21 mouse cellular contexts compared by ENCODE assay signal in the genomic region with DNA sequence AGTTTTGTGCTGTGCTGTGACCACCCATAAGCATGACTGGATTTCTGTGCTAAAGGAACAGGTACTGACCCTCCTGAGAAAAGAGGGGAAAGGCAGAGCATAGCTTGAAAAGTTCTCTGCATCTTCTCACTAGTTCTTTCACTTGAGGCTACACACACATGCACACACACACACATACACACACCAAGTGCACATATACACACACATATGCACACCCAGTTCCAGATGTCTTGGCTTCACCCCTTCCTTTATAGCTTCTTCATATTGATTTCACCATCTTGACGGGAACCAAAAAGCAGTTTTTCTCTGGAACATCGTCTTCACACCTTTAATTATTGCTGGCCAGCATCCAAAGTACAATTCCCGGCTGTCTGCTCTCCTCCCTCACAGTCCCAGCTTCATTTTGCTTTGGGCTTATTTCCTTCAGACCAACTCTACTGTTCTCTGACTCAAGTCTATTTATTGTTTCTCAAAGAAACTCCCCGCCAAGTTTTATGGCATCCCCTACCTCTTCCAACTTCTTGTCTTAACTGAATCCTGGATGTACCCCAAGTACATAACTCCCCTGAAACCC.
DNase-seq lines count a peak whose midpoint lies in the region; ATAC-seq and TF ChIP-seq lines count a peak whose summit lies in the region.
"Had no signal": no experiment of that assay in that cellular context is flagged by ENCODE, and none has a peak within 500 bp of the region (broad histone marks: within the 10 kb centered on the region; RNA-seq: fewer than 3 reads in every experiment).

No protein-coding gene starts in this region.

- H3K4me2 ChIP-seq in limb, embryonic 15.5 days = no peak overlapping the region
- no peak overlapping the region for H3K4me2 ChIP-seq in neural tube, embryonic 15.5 days
- H3K4me2 ChIP-seq: embryonic facial prominence, embryonic 13.5 days; forebrain, embryonic 12.5 days; liver, embryonic 12.5 days; midbrain, embryonic 15.5 days had no signal

- H3K4me1 ChIP-seq in limb, embryonic 15.5 days = no peaks in the 10 kb centered on the region; the same call in 1 of the 2 replicates
- H3K4me1 ChIP-seq in neural tube, embryonic 15.5 days = no peaks in the 10 kb centered on the region
- H3K4me1 ChIP-seq: embryonic facial prominence, embryonic 13.5 days; forebrain, embryonic 12.5 days; heart, embryonic 10.5 days; liver, embryonic 12.5 days; midbrain, embryonic 15.5 days had no signal

- no peak overlapping the region for H3K4me3 ChIP-seq in left cerebral cortex, adult 2 months
- H3K4me3 ChIP-seq in limb, embryonic 15.5 days = no peak overlapping the region
- no peak overlapping the region for H3K4me3 ChIP-seq in neural tube, embryonic 15.5 days (replicated peaks)
- H3K4me3 ChIP-seq: embryonic facial prominence, embryonic 13.5 days; forebrain, embryonic 12.5 days; heart, embryonic 10.5 days; layer of hippocampus, adult 2 months; liver, embryonic 12.5 days; midbrain, embryonic 15.5 days had no signal

- H3K36me3 ChIP-seq in limb, embryonic 15.5 days = no peaks in the 10 kb centered on the region
- H3K36me3 ChIP-seq in neural tube, embryonic 15.5 days = no peaks in the 10 kb centered on the region
- H3K36me3 ChIP-seq: embryonic facial prominence, embryonic 13.5 days; forebrain, embryonic 12.5 days; heart, embryonic 10.5 days; liver, embryonic 12.5 days; midbrain, embryonic 15.5 days had no signal

- no peak overlapping the region for H3K27ac ChIP-seq in left cerebral cortex, adult 2 months
- H3K27ac ChIP-seq in limb, embryonic 15.5 days = no peak overlapping the region
- H3K27ac ChIP-seq in neural tube, embryonic 15.5 days (replicated peaks) = no peak overlapping the region
- H3K27ac ChIP-seq: embryonic facial prominence, embryonic 13.5 days; forebrain, embryonic 12.5 days; heart, embryonic 10.5 days; layer of hippocampus, adult 2 months; liver, embryonic 12.5 days; midbrain, embryonic 15.5 days had no signal

- no peaks in the 10 kb centered on the region for H3K9me3 ChIP-seq in limb, embryonic 15.5 days
- H3K9me3 ChIP-seq in neural tube, embryonic 15.5 days (replicated peaks) = no peaks in the 10 kb centered on the region
- H3K9me3 ChIP-seq: forebrain, embryonic 12.5 days; heart, embryonic 10.5 days; liver, embryonic 12.5 days; midbrain, embryonic 15.5 days had no signal

- intact Hi-C loops in left cerebral cortex, adult 2 months (cut with DNase I) = no loop called here

- H3K27me3 ChIP-seq in limb, embryonic 15.5 days = no peaks in the 10 kb centered on the region
- no peaks in the 10 kb centered on the region for H3K27me3 ChIP-seq in neural tube, embryonic 15.5 days (replicated peaks)
- H3K27me3 ChIP-seq: embryonic facial prominence, embryonic 13.5 days; forebrain, embryonic 12.5 days; liver, embryonic 12.5 days; midbrain, embryonic 15.5 days had no signal

- no peak for TF ChIP-seq CTCF in left cerebral cortex, adult 2 months (IDR thresholded peaks at IDR 0.05)

- H3K9ac ChIP-seq in limb, embryonic 15.5 days = no peak overlapping the region
- H3K9ac ChIP-seq in neural tube, embryonic 15.5 days (replicated peaks) = no peak overlapping the region
- H3K9ac ChIP-seq: embryonic facial prominence, embryonic 13.5 days; forebrain, embryonic 12.5 days; liver, embryonic 12.5 days; midbrain, embryonic 15.5 days had no signal

- ATAC-seq in limb, embryonic 15.5 days (ENCODE audit: insufficient number of reproducible peaks, low FRiP score, low TSS enrichment, low read depth) = peak; percentile 55; the same call in 1 of the 2 replicates
- no peak for ATAC-seq in neural tube, embryonic 15.5 days (ENCODE audit: low FRiP score)
- ATAC-seq in erythroblast, adult 5-6 weeks (replicated peaks; ENCODE audit: low FRiP score, poor library complexity, severe bottlenecking) = no peak
- ATAC-seq: CD4-positive, CD25-positive, alpha-beta regulatory T cell, adult 4 months; hindbrain, embryonic 16.5 days; liver, embryonic 12.5 days; midbrain, embryonic 15.5 days had no signal

- WGBS in limb, embryonic 15.5 days = 16% methylated on average over 4 of the region's 4 CpGs
- WGBS in neural tube, embryonic 15.5 days = 77% methylated on average over 4 of the region's 4 CpGs

- DNase-seq in layer of hippocampus, adult 9-11 months = peak; percentile 13
- no peak for DNase-seq in layer of hippocampus, postnatal 36 days
- DNase-seq in left cerebral cortex, adult 2 months (ENCODE audit: extremely low spot score in 1 of 2, low spot score in 2 of 2) = peak; percentile 18 to 34
- DNase-seq in telencephalon, adult 2 months (ENCODE audit: low read depth, low spot score) = peak; percentile 49
- DNase-seq: adrenal gland, adult 8-10 months; cerebellum, adult 2 months; gastrocnemius, postnatal 10 days; heart, postnatal 14 days; kidney, adult 9 months; thymus, adult 18-20 months had no signal

Comparison
In these comparisons a context has a peak if more than half of its experiments do, and no peak if none do; other contexts are left out.
1. DNase-seq: peak in layer of hippocampus, adult 9-11 months (single experiment), left cerebral cortex, adult 2 months (2 of 2) and telencephalon, adult 2 months (single experiment); none in layer of hippocampus, postnatal 36 days (0 of 2).